Mouse (Mus musculus) limb, embryonic 11.5 days (tissue): Measurements from ENCODE around the gene Gata3. TPM values are rescaled to one million over a fixed set of nuclear protein-coding genes. Genes with fewer than 3 reads are reported as not detected.

Experiments used
- ATAC-seq: fragments of 200-750 bp; cut with Nextera tagmentation; 2 replicates; pipeline ENCODE4 v1.8.0; 2017; ENCODE audit warnings: low read depth; ENCODE audit not compliant: insufficient number of reproducible peaks, low FRiP score, low TSS enrichment
- DNase-seq: peaks from one replicate; pipeline ENCODE4 v3.0.0-alpha.2; 2015; ENCODE audit warnings: low spot score
- H3K27ac ChIP-seq: fragments of 300-500 bp; sonication (generic); replicated peaks from 2 replicates; pipeline ENCODE4 v1.5.1; 2014; ENCODE audit warnings: low read depth, mild to moderate bottlenecking, low read length
- H3K27me3 ChIP-seq: fragments of 300-500 bp; sonication (generic); 2 replicates; pipeline ENCODE4 v1.6.1; 2014; ENCODE audit warnings: mild to moderate bottlenecking, low read length, mixed read lengths; ENCODE audit not compliant: control insufficient read depth, insufficient read depth
- H3K36me3 ChIP-seq: fragments of 300-500 bp; sonication (generic); 2 replicates; pipeline ENCODE4 v1.6.1; 2014; ENCODE audit warnings: mild to moderate bottlenecking, low read length, moderate library complexity, mixed read lengths; ENCODE audit not compliant: control insufficient read depth, insufficient read depth
- H3K4me1 ChIP-seq: fragments of 300-500 bp; sonication (generic); 2 replicates; pipeline ENCODE4 v1.6.1; 2014; ENCODE audit warnings: low read length, mixed read lengths; ENCODE audit not compliant: control insufficient read depth, insufficient read depth
- H3K4me2 ChIP-seq: fragments of 300-500 bp; sonication (generic); 2 replicates; pipeline ENCODE4 v1.6.1; 2014; ENCODE audit warnings: low read depth, mild to moderate bottlenecking, moderate library complexity; ENCODE audit not compliant: severe bottlenecking
- H3K4me3 ChIP-seq: fragments of 300-500 bp; sonication (generic); 2 replicates; pipeline ENCODE4 v1.5.1; 2014; ENCODE audit warnings: low read depth, low read length
- H3K9ac ChIP-seq: fragments of 300-500 bp; sonication (generic); 2 replicates; pipeline ENCODE4 v1.6.1; 2014; ENCODE audit warnings: mild to moderate bottlenecking, low read length
- H3K9me3 ChIP-seq: fragments of 300-500 bp; sonication (generic); 2 replicates; pipeline ENCODE4 v1.6.1; 2016; ENCODE audit warnings: low read length; ENCODE audit not compliant: control insufficient read depth
- WGBS: fragments of 180-500 bp; shearing (Covaris S2); extraction: QIAGEN DNeasy Blood & Tissue Kit; methylation state at CpG from one replicate; pipeline ENCODE4 v1.1.7; 2014; 5-methylcytosine and 5-hydroxymethylcytosine counted together
- polyA plus RNA-seq: library from polyadenylated mRNA; unstranded; fragments of >200 nt; fragmentation: Nextera tagmentation; extraction: Ambion mirVana; gene quantifications from 2 replicates; pipeline ENCODE4 v1.2.1, GENCODE M21; 2014

Gata3 gene
- polyA plus RNA-seq, 1 experiment from 2014 or later, result 3.9 TPM

DNA sequence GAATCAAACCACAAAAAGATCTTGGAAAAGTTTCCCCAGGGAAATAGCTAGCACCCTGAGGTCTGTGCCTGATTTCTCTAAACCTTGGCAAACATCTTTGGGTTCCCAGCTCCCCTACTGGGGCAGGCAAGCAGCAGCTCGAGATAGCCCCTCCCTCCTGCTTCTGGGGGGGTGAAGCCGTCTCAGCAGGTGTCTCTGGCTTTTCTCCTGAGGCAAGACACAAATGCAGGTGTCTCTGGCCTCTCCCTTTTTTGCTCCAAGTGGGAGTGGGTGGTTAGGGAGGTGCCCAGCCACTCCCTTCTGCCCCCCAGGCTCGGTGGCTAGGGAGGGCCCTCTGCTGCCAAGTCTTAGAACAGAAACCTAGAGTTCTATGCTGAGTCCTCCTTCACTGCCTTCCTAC is 62.2 kb downstream of the Gata3 start:
- H3K36me3 ChIP-seq, result no peaks in the 10 kb centered on the region
- no peak overlapping the region for H3K9ac ChIP-seq
- DNase-seq (no peak), ATAC-seq (no peak)
- H3K4me2 ChIP-seq, result no peak overlapping the region
- no peak overlapping the region for H3K4me3 ChIP-seq
- no peak overlapping the region for H3K27ac ChIP-seq
- no peaks in the 10 kb centered on the region for H3K9me3 ChIP-seq
- no peaks in the 10 kb centered on the region for H3K4me1 ChIP-seq
- H3K27me3 ChIP-seq, result no peaks in the 10 kb centered on the region
- WGBS, result 27% methylated on average over 3 of the region's 3 CpGs

DNA sequence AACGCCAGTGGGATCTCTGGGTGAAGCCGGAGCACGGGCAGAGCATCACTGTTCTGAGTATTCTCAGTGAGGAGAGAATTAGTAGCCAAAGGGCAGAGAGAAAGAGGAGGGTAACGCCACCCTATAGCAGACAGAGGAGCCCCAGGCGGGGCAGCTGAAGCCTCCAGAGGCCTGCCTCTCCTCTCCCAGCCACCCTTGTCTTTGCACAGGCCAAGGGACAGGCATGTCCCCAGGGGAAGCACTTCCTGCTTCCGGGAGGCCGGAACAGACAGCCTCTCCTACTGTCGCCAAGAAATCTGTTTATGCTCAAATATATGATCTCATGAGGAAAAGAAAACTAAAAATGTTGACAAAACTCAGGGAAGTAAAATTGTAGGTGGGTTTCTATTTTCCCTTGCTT is 69.2 kb downstream of the Gata3 start:
- Histone ChIP-seq H3K27me3 (no peaks in the 10 kb centered on the region), H3K4me2 (no peak overlapping the region), H3K9ac (no peak overlapping the region), H3K9me3 (no peaks in the 10 kb centered on the region), H3K4me3 (no peak overlapping the region), H3K4me1 (no peaks in the 10 kb centered on the region), H3K36me3 (no peaks in the 10 kb centered on the region), H3K27ac (no peak overlapping the region)
- 84% methylated on average over 8 of the region's 8 CpGs for WGBS
- DNase-seq (no peak), ATAC-seq (no peak)

- Histone ChIP-seq H3K27ac (no peak overlapping the region), H3K4me3 (no peak overlapping the region), H3K36me3 (no peaks in the 10 kb centered on the region), H3K4me2 (no peak overlapping the region), H3K9me3 (no peaks in the 10 kb centered on the region), H3K4me1 (no peaks in the 10 kb centered on the region), H3K9ac (no peak overlapping the region), H3K27me3 (no peaks in the 10 kb centered on the region)
- DNase-seq (no peak), ATAC-seq (no peak)
- 72% methylated on average over 7 of the region's 7 CpGs for WGBS
Measured at GRCm38 (mm10) chr2:9818177-9818785, 71.6 kb downstream of the Gata3 start.

Other genes with a start within 250 kb of the Gata3 start
- gene 4930412O13Rik, start 8.8 kb downstream of the Gata3 start, polyA plus RNA-seq, result 0.15 TPM in 1 of 2 replicates, not detected in the other
- gene 9230102O04Rik, start 494 bp downstream of the Gata3 start, polyA plus RNA-seq, result 0.61 TPM in 1 of 2 replicates, not detected in the other
- gene Taf3, start 158.6 kb upstream of the Gata3 start, polyA plus RNA-seq, result 17.3 and 19.0 TPM in 2 replicates
- 562 and 607 TPM in 2 replicates for gene Atp5c1, start 190.5 kb upstream of the Gata3 start, polyA plus RNA-seq
- gene Kin, start 190.6 kb upstream of the Gata3 start, polyA plus RNA-seq, result 36.5 and 39.9 TPM in 2 replicates
- gene Itih2, start 241.4 kb upstream of the Gata3 start, polyA plus RNA-seq, result 0.36 TPM in 1 of 2 replicates, not detected in the other